Mouse (Mus musculus) forebrain, embryonic 14.5 days (tissue): ENCODE results near the gene Ccnd1. TPM values are rescaled to one million over a fixed set of nuclear protein-coding genes. Genes with fewer than 3 reads are reported as not detected.
A peak's percentile ranks its signal among the peaks of the same experiment; 100 is the strongest.

Experiments used
- ATAC-seq: fragments of 200-750 bp; cut with Nextera tagmentation; 2 replicates; pipeline ENCODE4 v1.8.0; 2017; ENCODE audit warnings: mild to moderate bottlenecking, moderate library complexity
- DNase-seq: peaks from one replicate; pipeline ENCODE4 v3.0.0-alpha.2; 2015; ENCODE audit warnings: low spot score
- H3K27ac ChIP-seq: fragments of 300-500 bp; sonication (generic); 2 replicates; pipeline ENCODE4 v1.5.1; 2014; ENCODE audit warnings: low read depth, mild to moderate bottlenecking, control low read depth, low read length, moderate library complexity
- H3K27me3 ChIP-seq: fragments of 300-500 bp; sonication (generic); replicated peaks from 2 replicates; pipeline ENCODE4 v1.6.1; 2014; ENCODE audit warnings: low read length, control low read depth, mixed read lengths; ENCODE audit not compliant: control insufficient read depth, insufficient read depth
- H3K36me3 ChIP-seq: fragments of 300-500 bp; sonication (generic); 2 replicates; pipeline ENCODE4 v1.6.1; 2014; ENCODE audit warnings: low read length, control low read depth; ENCODE audit not compliant: control insufficient read depth, insufficient read depth
- H3K4me1 ChIP-seq: fragments of 300-500 bp; sonication (generic); 2 replicates; pipeline ENCODE4 v1.6.1; 2014; ENCODE audit warnings: antibody characterized with exemption, low read length, control low read depth; ENCODE audit not compliant: control insufficient read depth, insufficient read depth
- H3K4me2 ChIP-seq: fragments of 300-500 bp; sonication (generic); 2 replicates; pipeline ENCODE4 v1.6.1; 2014; ENCODE audit warnings: mild to moderate bottlenecking, control low read depth, low read length
- H3K4me3 ChIP-seq: fragments of 300-500 bp; sonication (generic); 2 replicates; pipeline ENCODE4 v1.5.1; 2014; ENCODE audit warnings: low read depth, low read length, control low read depth
- H3K9ac ChIP-seq: fragments of 300-500 bp; sonication (generic); 2 replicates; pipeline ENCODE4 v1.6.1; 2014; ENCODE audit warnings: mild to moderate bottlenecking, low read length, control low read depth, moderate library complexity
- H3K9me3 ChIP-seq: fragments of 300-500 bp; sonication (generic); replicated peaks from 2 replicates; pipeline ENCODE4 v1.6.1; 2016; ENCODE audit warnings: low read length, control low read depth, mixed read lengths; ENCODE audit not compliant: control insufficient read depth
- WGBS: fragments of 180-500 bp; shearing (Covaris S2); extraction: QIAGEN DNeasy Blood & Tissue Kit; methylation state at CpG from one replicate; pipeline ENCODE4 v1.1.7; 2014; 5-methylcytosine and 5-hydroxymethylcytosine counted together
- polyA plus RNA-seq: library from polyadenylated mRNA; unstranded; fragments of >200 nt; fragmentation: Nextera tagmentation; extraction: Ambion mirVana; gene quantifications from 2 replicates; pipeline ENCODE4 v1.2.1, GENCODE M21; 2014

Gene Ccnd1
- polyA plus RNA-seq, 1 experiment from 2014 or later = 70.3 TPM

DNA sequence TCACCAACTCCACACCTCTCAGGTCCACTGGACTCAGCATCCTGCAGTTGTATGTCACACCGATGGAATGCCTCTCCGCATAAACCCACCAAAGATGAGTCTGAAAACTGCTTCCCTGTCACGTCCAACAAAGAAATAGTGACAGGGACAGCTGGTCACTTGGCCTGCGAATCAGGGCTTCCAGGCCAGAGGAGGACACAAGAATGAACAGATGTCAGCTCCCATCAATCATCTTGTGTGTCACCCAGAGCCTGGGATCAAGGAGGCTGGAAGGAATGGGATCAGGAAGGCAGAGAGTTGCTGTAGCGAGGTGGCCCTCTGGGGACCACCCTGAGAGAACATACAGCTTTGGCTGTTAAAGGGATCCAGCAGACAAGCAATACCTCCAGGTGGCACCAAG lies 4.8 kb downstream of the Ccnd1 start:
- 79% methylated on average over 5 of the region's 5 CpGs for WGBS
- Histone ChIP-seq H3K27ac (no peak overlapping the region), H3K4me2 (no peak overlapping the region), H3K27me3 (peaks cover 4% of the 10 kb centered on the region; the same call in 1 of the 2 replicates), H3K4me3 (no peak overlapping the region), H3K4me1 (peaks cover 9% of the 10 kb centered on the region), H3K36me3 (peaks cover 30% of the 10 kb centered on the region), H3K9ac (no peak overlapping the region), H3K9me3 (no peaks in the 10 kb centered on the region)
- DNase-seq (no peak), ATAC-seq (no peak)

DNA sequence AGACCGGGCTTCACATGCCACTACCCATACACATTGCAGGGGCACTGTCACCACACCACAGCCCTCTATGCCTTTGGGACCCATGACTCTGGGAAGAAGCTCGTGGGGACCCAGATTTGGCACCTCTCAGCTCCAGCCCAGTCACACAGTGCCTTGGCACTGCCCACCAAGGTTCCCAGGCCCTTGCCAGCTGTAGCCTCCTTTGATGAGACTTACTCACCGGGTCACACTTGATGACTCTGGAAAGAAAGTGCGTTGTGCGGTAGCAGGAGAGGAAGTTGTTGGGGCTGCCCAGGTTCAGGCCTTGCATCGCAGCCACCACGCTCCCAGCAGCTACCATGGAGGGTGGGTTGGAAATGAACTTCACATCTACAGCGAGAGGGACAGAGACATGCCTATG lies 5.9 kb downstream of the Ccnd1 start:
- 92% methylated on average over 8 of the region's 8 CpGs for WGBS
- Histone ChIP-seq H3K36me3 (peaks cover 35% of the 10 kb centered on the region), H3K4me1 (peaks cover 4% of the 10 kb centered on the region), H3K9me3 (no peaks in the 10 kb centered on the region), H3K27ac (no peak overlapping the region), H3K4me3 (no peak overlapping the region), H3K9ac (no peak overlapping the region), H3K27me3 (no peaks in the 10 kb centered on the region; the same call in 1 of the 2 replicates), H3K4me2 (no peak overlapping the region)
- no peak for ATAC-seq
- DNase-seq = no peak

DNA sequence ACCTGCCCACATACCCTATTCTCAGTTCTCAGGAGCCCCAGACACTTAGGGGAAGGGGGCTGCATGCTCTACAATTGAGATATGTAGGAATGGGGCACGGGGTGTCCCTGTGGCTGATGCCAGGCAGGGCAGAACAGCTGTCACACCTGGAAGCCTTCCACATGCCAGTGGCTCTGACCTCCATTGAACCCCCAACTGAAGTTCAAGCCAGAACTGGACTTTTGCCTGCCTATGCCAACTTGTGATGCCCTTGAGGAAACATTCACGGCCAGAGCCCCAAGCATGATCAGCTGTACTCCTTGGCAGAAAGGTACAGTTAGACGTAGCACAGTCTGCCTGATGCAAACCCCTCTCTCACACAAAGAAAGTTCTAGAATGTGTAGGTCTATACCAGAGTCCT lies 6.4 kb downstream of the Ccnd1 start:
- WGBS = 78% methylated on average over 3 of the region's 3 CpGs
- Histone ChIP-seq H3K9ac (no peak overlapping the region), H3K36me3 (peaks cover 37% of the 10 kb centered on the region)

DNA sequence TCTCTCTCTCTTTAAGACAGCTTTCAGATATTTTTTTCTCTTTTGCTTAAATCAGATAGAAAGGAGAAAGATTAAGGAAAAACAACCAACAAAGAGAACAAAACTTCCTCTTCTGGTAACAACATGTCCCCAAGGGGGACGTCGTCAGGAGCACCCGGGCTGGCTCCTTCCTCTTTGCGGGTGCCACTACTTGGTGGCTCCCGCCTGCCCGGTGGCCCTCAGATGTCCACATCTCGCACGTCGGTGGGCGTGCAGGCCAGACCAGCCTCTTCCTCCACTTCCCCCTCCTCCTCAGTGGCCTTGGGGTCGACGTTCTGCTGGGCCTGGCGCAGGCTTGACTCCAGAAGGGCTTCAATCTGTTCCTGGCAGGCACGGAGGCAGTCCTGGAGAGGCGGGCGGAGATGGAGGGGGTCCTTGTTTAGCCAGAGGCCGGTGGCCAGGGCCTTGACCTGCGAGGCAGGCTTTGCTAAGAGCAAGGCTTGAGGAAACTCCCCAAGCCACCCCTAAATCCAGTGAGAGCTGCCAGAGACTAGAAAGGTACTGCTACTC lies 7.3 kb downstream of the Ccnd1 start:
- H3K36me3 ChIP-seq = peaks cover 37% of the 10 kb centered on the region

More for the DNA sequence above, 6.4 kb downstream of the Ccnd1 start:
- Histone ChIP-seq H3K4me2 (no peak overlapping the region), H3K4me3 (no peak overlapping the region), H3K27me3 (no peaks in the 10 kb centered on the region), H3K4me1 (no peaks in the 10 kb centered on the region; the same call in 1 of the 2 replicates), H3K9me3 (no peaks in the 10 kb centered on the region), H3K27ac (no peak overlapping the region)
- ATAC-seq = no peak
- DNase-seq = no peak

DNA sequence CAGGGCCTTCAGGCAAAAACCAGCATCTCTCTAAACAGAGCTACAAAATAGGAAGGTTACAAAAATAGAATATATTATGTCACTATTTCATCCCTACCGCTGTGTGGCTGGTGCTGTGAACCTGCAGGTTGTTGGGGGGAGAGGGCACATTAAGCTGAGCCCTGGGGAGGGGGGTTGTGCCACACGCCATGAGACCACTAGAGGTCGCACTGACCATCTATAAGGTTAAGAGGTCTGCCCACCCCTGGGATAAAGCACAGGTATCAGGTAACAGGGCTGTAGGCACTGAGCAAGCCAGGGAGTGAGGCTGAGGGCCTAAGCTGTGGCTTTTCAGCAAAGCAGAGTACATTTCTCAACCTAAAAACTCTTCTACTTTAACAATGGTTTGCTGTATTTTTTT lies 7.9 kb downstream of the Ccnd1 start:
- no peak overlapping the region for H3K4me3 ChIP-seq
- H3K4me2 ChIP-seq = no peak overlapping the region
- H3K27me3 ChIP-seq = no peaks in the 10 kb centered on the region
- no peaks in the 10 kb centered on the region for H3K4me1 ChIP-seq
- DNase-seq (peak; percentile 45), ATAC-seq (no peak)
- 15% methylated on average over 3 of the region's 3 CpGs for WGBS
- H3K9ac ChIP-seq = no peak overlapping the region
- H3K27ac ChIP-seq = no peak overlapping the region
- peaks cover 37% of the 10 kb centered on the region for H3K36me3 ChIP-seq
- no peaks in the 10 kb centered on the region for H3K9me3 ChIP-seq

More for the DNA sequence above, 7.3 kb downstream of the Ccnd1 start:
- WGBS = 76% methylated on average over 18 of the region's 18 CpGs
- H3K4me1 ChIP-seq = no peaks in the 10 kb centered on the region
- H3K9ac ChIP-seq = no peak overlapping the region
- no peak for DNase-seq
- no peak overlapping the region for H3K4me2 ChIP-seq
- H3K27me3 ChIP-seq = no peaks in the 10 kb centered on the region
- no peak overlapping the region for H3K4me3 ChIP-seq
- no peak for ATAC-seq
- H3K27ac ChIP-seq = no peak overlapping the region
- H3K9me3 ChIP-seq = no peaks in the 10 kb centered on the region

DNA sequence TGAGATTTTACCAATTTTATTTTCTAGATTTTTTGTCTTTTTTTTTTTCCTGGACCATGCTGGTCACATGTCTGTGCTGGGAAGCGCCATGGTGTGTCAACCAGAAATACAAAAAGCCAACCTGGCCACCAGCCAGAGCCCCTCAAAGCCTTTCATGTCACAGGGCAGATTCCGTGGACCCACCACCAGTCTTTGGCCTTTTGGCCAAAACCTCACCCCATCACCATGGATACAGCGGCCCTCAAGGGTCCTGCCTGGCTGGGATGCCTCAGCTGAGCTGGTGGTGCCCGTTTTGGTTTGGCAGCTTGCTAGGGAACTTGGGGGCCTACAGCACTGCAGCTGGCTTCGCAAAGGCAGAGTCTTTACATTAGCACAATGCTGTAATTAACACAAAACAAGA lies 9.8 kb downstream of the Ccnd1 start:
- Histone ChIP-seq H3K27ac (no peak overlapping the region), H3K4me2 (no peak overlapping the region), H3K9me3 (no peaks in the 10 kb centered on the region), H3K4me3 (no peak overlapping the region), H3K27me3 (no peaks in the 10 kb centered on the region), H3K36me3 (peaks cover 30% of the 10 kb centered on the region), H3K4me1 (no peaks in the 10 kb centered on the region), H3K9ac (no peak overlapping the region)
- 43% methylated on average over 5 of the region's 5 CpGs for WGBS
- peak; percentile 20 for DNase-seq
- peak; percentile 16; the same call in 1 of the 2 replicates for ATAC-seq

DNA sequence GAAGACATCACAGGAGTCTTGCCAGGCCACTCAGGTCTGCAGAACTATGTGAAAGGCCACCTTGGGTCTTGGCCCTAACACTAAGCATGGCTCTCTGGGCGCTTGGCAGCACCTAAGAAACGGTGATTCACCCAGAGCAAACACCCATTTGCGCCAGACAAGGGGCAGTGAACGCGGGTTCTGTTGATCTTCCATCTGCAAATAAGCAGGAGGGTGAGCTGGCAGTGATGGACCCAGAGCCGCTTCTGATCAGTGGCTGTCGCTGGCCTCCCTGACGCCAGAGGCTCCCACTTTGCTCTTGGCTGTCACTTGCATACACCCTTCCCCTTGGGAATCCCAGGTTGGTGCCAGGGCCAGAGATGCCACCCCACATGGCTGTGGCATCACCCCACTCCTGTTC lies 10.2 kb downstream of the Ccnd1 start:
- H3K4me3 ChIP-seq = no peak overlapping the region
- H3K9ac ChIP-seq = no peak overlapping the region
- H3K27ac ChIP-seq = no peak overlapping the region
- WGBS = 75% methylated on average over 8 of the region's 8 CpGs
- H3K27me3 ChIP-seq = no peaks in the 10 kb centered on the region
- H3K4me2 ChIP-seq = no peak overlapping the region
- peaks cover 30% of the 10 kb centered on the region for H3K36me3 ChIP-seq
- no peaks in the 10 kb centered on the region for H3K4me1 ChIP-seq
- no peak for DNase-seq
- ATAC-seq = no peak
- H3K9me3 ChIP-seq = no peaks in the 10 kb centered on the region

DNA sequence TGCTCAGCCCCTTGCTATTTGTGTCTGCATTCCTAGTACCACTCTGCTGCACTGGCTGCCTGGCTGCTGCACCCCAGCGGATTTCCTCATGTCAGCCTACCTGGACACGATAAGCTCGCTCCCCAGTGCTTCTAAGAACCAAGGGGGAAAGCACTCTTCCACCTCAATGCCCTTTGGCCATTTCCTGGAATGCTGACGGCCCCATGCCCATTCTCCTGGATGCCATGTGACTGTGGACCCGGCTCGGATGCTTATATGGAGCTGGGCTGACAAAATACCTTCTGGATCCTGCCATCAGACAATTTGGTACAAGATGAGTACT lies 10.9 kb downstream of the Ccnd1 start:
- Histone ChIP-seq H3K27ac (no peak overlapping the region), H3K9ac (no peak overlapping the region), H3K9me3 (no peaks in the 10 kb centered on the region), H3K4me2 (no peak overlapping the region), H3K4me1 (no peaks in the 10 kb centered on the region), H3K36me3 (peaks cover 27% of the 10 kb centered on the region), H3K27me3 (no peaks in the 10 kb centered on the region), H3K4me3 (no peak overlapping the region)
- DNase-seq = no peak
- WGBS = 82% methylated on average over 6 of the region's 6 CpGs
- ATAC-seq = no peak

DNA sequence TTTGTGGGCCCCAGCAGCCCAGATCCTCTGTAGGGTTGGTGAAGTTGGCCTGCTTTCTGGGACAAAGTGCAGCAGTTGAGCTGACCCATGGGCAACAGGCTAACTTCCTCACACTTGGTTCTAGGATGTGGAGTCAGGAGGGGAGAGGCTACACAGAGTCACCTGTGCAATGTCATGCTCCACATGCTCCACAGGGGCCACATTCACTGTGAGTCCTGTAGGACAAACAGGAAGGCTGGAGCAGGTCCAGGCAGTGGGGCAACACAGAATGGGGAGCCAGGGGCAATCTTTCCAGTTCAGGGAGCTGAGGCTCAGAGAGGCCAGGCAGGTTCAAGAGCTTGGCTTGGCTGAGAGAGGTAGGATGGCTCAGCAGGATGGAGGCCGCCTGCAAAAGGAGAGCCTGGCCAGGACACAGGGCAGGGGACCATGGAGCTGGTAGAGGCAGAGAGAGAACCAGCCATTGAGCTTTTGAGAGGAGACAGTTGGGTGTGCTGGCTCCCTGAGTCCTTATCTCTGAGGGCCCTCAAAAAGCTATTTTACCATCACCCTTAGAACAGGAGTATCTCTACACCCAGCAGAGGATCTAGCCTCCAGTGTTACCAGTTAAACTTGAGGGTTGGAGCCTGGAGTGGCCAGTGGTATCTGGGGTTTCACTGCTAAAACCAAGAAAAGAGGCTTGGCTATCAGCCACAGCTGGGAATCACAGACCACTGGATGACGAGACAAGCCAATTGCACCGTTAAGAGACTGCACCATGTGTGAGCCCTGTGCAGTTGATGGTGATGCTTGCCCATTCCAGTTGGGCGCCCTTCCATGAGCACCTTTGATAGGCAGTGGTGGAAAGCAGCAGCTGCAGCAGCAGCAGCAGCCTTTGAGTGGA lies 11.5 kb downstream of the Ccnd1 start:
- DNase-seq (no peak), ATAC-seq (no peak)
- no peak overlapping the region for H3K9ac ChIP-seq
- 74% methylated on average over 4 of the region's 4 CpGs for WGBS
- no peaks in the 10 kb centered on the region for H3K27me3 ChIP-seq
- no peak overlapping the region for H3K4me2 ChIP-seq
- no peaks in the 10 kb centered on the region for H3K9me3 ChIP-seq
- H3K27ac ChIP-seq = no peak overlapping the region
- H3K4me1 ChIP-seq = no peaks in the 10 kb centered on the region
- no peak overlapping the region for H3K4me3 ChIP-seq
- peaks cover 21% of the 10 kb centered on the region for H3K36me3 ChIP-seq
